13 mouse cellular contexts compared by ENCODE assay signal in genomic region chr5:140257439-140257838, GRCm38 (mm10).
"Had no signal": no experiment of that assay in that cellular context is flagged by ENCODE, and none has a peak within 500 bp of the region (broad histone marks: within the 10 kb centered on the region; RNA-seq: fewer than 3 reads in every experiment).

No protein-coding gene starts in this region.

- H3K9me3 ChIP-seq: limb, embryonic 12.5 days; liver, embryonic 13.5 days; lung, embryonic 15.5 days; midbrain, embryonic 12.5 days; neural tube, embryonic 15.5 days had no signal

- H3K4me3 ChIP-seq: limb, embryonic 12.5 days; liver, embryonic 13.5 days; lung, embryonic 15.5 days; midbrain, embryonic 12.5 days; myocyte; neural tube, embryonic 15.5 days had no signal

- H3K27me3 ChIP-seq: limb, embryonic 12.5 days; liver, embryonic 13.5 days; lung, embryonic 15.5 days; midbrain, embryonic 12.5 days; neural tube, embryonic 15.5 days had no signal

- DNase-seq: kidney, adult 18-20 months; kidney, postnatal 10 days; liver; liver, embryonic 13.5 days; liver, postnatal 0 days; right cerebral cortex, adult 18-20 months; right cerebral cortex, postnatal 4 days; spleen, adult 18-20 months had no signal

- H3K4me2 ChIP-seq: limb, embryonic 12.5 days; liver, embryonic 13.5 days; lung, embryonic 15.5 days; midbrain, embryonic 12.5 days; neural tube, embryonic 15.5 days had no signal

- H3K4me1 ChIP-seq: limb, embryonic 12.5 days; liver, embryonic 13.5 days; lung, embryonic 15.5 days; midbrain, embryonic 12.5 days had no signal

- H3K36me3 ChIP-seq: neural tube, embryonic 15.5 days had no signal

- ATAC-seq: liver, postnatal 0 days had no signal

- H3K27ac ChIP-seq: limb, embryonic 12.5 days; liver, embryonic 13.5 days; lung, embryonic 15.5 days; midbrain, embryonic 12.5 days; neural tube, embryonic 15.5 days had no signal

- H3K9ac ChIP-seq: limb, embryonic 12.5 days; liver, embryonic 13.5 days; liver, postnatal 0 days; lung, embryonic 15.5 days; midbrain, embryonic 12.5 days; neural tube, embryonic 15.5 days had no signal
